Mouse (Mus musculus): ENCODE results near the gene Lcor. TPM values are rescaled to one million over a fixed set of nuclear protein-coding genes. Genes with fewer than 3 reads are reported as not detected.
A peak's percentile ranks its signal among the peaks of the same experiment; 100 is the strongest.

Gene Lcor
- total RNA-seq, 2 experiments from 2014 or later, result 12.0 to 12.2 TPM

DNA sequence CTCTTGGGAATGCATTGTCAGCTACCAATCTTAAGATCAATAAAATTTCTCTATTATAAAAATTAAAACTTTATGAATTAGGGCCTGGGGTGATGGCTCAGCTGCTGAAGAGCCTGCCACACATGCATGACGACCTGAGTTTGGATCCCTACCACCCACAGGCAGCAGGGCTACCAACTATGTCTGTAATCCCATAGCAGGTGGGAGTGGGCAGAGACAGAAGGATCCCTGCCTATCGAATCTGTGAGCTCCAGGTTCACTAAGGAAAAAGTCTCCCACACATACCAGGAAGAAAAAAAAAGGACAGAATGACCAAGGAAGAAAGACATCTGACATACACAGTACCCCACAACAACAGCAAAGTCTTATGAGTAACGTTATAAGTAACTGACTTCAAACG lies 74.5 kb downstream of the Lcor start:
- no peak for DNase-seq
- intact Hi-C loops (cut with DNase I; ENCODE audit: low total_unique reads), result no loop called here

DNA sequence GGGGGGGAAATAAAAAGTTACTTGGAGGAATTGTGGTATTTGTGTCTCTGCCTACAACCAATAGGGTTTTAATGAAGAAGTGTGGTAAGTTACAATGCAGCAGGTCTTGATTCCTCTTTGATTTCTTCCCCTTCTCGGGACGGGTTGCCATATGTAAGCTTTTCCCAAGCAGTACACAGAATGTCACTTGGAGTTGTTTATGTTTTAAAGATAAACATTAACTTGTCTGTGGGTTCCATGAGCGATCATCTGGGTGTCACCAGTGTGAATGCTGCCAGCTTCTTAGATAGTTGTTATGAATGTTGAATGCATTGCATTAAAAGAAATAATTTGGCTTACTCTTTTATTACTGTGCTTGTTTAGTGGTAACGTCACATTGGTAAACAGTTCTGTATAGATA lies 75.1 kb downstream of the Lcor start:
- intact Hi-C loops (cut with DNase I; ENCODE audit: low total_unique reads), result no loop called here
- no peak for DNase-seq

DNA sequence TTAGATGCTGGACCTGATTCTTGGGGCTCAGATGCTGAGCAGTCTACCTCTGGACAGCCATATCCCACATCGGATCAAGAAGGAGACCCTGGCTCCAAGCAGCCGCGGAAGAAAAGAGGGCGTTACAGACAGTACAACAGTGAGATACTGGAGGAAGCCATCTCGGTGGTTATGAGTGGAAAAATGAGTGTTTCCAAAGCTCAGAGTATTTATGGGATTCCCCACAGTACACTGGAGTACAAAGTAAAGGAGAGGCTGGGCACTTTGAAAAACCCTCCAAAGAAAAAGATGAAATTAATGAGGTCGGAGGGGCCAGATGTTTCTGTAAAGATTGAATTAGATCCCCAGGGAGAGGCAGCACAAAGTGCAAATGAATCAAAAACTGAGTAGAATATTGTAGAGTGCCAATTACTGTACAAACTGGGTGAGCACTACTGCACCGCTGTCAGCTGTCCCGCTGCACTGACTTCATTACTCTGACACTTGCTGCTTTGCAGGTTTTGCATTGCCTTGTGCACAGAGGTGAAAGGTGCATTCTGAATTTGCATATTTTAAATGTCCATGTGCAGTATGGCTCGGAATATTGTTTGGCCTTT lies 76.6 kb downstream of the Lcor start:
- DNase-seq, result no peak
- intact Hi-C loops (cut with DNase I; ENCODE audit: low total_unique reads), result no loop called here

GRCm38 (mm10) chr19:41560856-41561255 lies 78.4 kb downstream of the Lcor start:
- DNase-seq, result no peak
- intact Hi-C loops (cut with DNase I; ENCODE audit: low total_unique reads), result no loop called here

DNA sequence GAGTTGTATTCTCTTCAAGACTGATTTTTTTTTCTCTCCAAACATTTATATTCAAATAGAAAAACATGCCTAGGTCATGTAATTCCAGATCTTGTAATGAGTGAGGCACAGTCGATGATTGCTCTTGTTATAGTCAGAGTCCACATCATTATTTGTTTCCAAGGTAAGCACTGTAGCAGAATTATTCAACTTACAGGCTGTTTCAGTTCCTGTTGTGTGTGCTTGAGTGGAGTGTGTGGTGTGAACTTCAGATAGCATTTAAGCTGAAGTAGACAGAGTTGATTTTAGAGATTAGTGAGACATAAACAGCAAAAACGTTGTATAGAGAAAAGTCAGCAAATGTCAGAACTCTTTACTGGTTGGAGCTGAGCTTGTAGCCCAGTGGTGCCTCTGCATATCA lies 86.4 kb downstream of the Lcor start:
- no peak for DNase-seq
- intact Hi-C loops (cut with DNase I; ENCODE audit: low total_unique reads), result no loop called here

DNA sequence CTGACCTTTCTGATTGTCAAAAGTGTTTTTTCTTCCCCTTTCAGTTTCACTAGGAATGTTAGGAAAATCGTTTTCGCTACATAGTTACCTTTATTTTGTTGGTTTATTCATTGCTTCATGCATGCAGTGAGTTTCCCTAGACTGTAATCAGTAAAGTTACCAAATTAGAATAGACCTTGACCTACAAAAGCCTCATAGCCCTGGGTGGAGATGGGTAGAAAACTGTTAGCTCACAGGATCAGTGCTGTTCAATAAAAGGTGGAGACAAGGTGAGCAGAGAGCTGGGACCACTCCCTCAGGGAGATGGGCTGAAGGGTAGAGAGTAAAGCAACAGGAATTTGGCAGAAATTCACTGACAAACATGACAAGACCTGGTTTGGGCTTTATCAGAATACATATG lies 91.3 kb downstream of the Lcor start:
- intact Hi-C loops (cut with DNase I; ENCODE audit: low total_unique reads), result no loop called here
- no peak for DNase-seq

GRCm38 (mm10) chr19:41577576-41577975 lies 95.1 kb downstream of the Lcor start:
- DNase-seq, result no peak
- intact Hi-C loops (cut with DNase I; ENCODE audit: low total_unique reads), result no loop called here

DNA sequence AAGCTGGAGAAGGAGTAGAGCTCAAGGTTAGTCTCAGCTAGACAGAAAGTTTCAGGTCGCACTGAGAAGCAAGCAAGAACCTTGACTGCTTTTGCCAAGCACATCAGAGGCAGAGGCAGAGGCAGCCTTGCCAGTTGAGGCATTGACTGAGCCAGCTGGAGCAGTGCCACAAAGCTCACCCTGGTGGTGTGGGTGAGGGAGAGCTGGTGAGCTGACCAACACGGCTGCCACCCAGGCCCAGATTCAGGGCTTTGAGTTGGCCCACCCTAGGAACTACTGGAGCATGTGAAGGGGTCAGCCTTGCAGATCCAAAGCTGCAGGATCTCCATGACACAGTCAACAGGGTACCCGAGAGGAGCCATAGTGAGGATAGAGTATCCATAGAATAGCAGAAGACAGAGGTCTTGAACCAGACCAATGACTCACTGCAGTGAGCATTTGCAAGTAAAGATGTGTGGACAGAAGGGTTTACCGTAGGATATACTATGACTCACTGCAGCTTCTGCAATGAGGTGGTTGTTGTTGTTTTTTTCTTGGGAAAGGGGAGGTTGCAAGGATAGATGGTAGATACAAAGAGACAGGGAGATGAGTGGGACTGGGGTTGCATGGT lies 97.0 kb downstream of the Lcor start:
- intact Hi-C loops (cut with DNase I; ENCODE audit: low total_unique reads), result no loop called here
- DNase-seq, result peak; percentile 36

- no peak for DNase-seq
- intact Hi-C loops (cut with DNase I; ENCODE audit: low total_unique reads), result no loop called here
These were observed 99.4 kb downstream of the Lcor start, which contains the start of gene Gm340 for GRCm38 (mm10) chr19:41581706-41582420. TSS of gene Gm340 (plus strand) at chr19:41582370.

DNA sequence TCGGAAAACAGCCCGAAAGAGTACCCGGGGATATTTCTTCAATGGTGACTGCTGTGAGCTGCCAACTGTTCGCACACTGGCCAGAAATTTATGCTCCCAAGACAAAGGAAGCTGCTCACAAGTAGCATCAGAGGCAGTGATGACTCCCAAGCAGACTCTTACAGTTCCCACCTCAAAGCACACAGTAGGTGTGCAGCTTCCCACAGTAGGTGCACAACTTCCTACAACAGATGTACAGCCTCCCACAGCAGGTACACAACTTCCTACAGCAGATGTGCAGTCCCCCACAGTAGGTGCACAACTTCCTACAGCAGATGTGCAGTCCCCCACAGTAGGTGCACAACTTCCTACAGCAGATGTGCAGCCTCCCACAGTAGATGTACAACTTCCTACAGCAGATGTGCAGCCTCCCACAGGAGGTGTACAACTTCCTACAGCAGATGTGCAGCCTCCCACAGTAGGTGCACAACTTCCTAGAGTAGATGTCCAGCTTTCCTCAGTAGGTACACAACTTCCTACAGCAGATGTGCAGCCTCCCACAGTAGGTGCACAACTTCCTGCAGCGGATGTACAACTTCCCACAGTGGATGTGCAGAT lies 100.6 kb downstream of the Lcor start:
- no peak for DNase-seq
- intact Hi-C loops (cut with DNase I; ENCODE audit: low total_unique reads), result no loop called here

- DNase-seq, result no peak
- intact Hi-C loops (cut with DNase I; ENCODE audit: low total_unique reads), result no loop called here
These were observed 104.3 kb downstream of the Lcor start for GRCm38 (mm10) chr19:41586752-41587151.

DNA sequence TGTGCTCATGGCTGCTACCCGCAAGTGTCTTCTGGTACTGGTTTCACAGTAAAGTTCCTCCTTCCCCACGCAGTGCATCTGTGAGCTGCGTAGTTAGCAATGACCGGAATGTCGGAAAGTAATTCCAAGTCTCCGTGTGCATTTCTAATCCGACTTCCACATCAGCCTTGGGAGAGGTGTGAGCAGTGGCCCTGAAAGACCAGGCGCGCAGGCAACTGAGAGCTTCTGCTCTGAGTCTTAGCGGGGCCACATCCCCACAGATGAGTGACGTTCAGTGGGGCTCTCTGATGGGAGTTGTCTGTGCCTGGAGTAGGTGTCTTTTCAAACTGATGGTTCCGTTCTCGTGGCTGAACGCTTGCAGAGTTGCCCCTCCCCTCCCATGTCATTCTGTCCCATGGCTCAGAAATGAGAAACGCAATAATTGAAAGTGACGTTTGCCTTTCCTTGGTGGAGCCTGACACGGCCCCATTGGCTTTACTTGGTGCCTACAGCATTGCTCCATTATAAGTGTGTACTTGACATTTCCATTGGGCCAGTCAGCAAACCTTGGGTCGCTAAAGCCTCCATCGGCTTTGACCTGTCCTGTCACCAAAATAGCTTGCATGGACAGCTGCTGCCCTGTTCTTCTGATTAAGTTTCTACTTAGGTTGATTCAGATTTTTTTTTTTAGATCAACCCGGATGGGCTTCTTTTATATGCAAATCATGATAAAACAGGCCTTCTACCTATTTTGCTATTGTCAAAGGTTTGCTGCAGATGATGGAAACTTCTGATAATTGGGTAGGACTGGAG lies 105.2 kb downstream of the Lcor start:
- intact Hi-C loops (cut with DNase I; ENCODE audit: low total_unique reads), result no loop called here
- no peak for DNase-seq

- no peak for DNase-seq
- intact Hi-C loops (cut with DNase I; ENCODE audit: low total_unique reads), result no loop called here
These were observed 106.6 kb downstream of the Lcor start for GRCm38 (mm10) chr19:41589026-41589425.

- DNase-seq, result no peak
- intact Hi-C loops (cut with DNase I; ENCODE audit: low total_unique reads), result no loop called here
These were observed 107.2 kb downstream of the Lcor start for GRCm38 (mm10) chr19:41589681-41590080.

DNA sequence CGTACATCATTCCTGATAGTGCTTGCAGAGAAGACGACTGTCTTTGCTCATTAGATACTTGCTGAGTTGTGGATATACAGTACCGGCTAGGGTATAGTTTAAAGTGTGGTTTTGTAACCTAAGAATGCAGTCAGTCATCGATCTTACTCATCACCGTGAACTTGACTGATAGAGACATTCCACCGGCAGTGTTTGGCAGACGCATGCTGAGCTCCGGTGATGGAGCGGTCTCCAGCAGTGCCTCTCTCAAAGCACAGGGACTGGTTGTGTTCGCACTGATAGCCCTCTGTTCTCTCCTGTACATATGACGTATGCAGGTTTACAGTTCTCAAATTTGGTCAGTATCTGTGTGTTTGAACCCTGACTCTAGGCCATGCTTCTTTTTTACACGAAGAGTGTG lies 109.4 kb downstream of the Lcor start:
- intact Hi-C loops (cut with DNase I; ENCODE audit: low total_unique reads), result no loop called here
- DNase-seq, result no peak

DNA sequence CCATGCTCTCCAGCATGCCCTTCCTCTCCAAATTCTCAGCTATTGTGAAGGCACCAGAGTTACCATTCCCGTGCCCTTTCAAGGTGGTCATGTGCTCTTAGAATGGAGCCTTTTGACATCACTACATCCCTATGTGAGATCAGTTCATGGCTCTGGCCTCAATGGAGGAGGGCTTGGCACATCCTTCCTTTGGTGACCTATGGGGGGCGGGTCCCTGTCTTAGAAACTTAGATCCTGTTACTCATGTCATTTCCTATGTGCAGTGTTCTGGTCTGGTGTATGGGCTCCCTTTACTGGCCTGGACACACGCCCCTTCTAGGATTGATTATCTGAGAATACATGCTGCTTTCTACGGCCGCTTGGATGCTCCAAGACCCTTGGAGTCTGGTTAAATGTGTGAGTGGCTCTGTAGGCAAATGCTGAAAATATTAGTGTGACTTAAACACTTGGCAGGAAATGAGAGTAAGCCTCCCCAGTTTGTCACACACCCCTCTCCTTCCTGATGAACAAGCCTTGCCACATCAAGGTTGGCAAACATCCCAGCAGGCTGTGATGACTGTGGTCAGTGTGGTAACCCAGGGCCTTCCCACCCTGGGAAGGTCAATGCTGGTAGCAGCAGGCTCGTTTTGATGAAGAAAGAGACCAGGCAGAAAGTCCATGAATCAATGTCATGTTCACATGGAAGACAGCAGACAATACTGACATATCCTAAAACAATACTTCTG lies 114.9 kb downstream of the Lcor start:
- peak; percentile 41 for DNase-seq
- intact Hi-C loops (cut with DNase I; ENCODE audit: low total_unique reads), result no loop called here

DNA sequence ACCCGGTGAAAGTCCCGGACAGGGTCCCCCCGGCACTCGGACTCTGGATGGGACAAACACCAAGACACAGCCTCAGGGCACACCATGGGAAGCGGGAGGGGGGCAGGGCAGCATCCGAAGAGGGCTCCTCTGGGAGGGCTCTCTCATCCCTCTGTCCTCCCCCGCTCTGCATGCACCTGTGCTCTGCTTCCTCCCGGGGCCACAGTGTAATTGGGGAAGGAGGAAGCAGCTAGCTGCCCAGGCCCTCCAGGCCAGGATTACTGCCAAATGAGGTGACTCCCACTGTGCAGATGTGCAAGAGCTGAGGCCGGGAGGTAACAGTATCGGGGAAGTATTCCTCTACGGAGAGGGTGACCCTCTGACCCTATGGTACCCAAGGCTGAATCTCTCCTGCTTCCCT lies 118.2 kb downstream of the Lcor start:
- intact Hi-C loops (cut with DNase I; ENCODE audit: low total_unique reads), result no loop called here
- no peak for DNase-seq

- peak; percentile 35 for DNase-seq
- intact Hi-C loops (cut with DNase I; ENCODE audit: low total_unique reads), result no loop called here
These were observed 124.0 kb downstream of the Lcor start for GRCm38 (mm10) chr19:41606208-41606987.

- DNase-seq, result no peak
- intact Hi-C loops (cut with DNase I; ENCODE audit: low total_unique reads), result no loop called here
These were observed 129.2 kb downstream of the Lcor start for GRCm38 (mm10) chr19:41611683-41612082.
